Mouse (Mus musculus) cerebellum, postnatal 10 days (tissue): ENCODE measurements around the gene 1700001P01Rik.
A peak's percentile ranks its signal among the peaks of the same experiment; 100 is the strongest.
"Not testable (repeated sequence)": the region's sequence is repeated elsewhere in the genome, so short reads cannot be mapped to it uniquely, and the experiment has no call there.

Source experiments
- DNase-seq, 2 experiments: peaks; one replicate each; pipeline ENCODE4 v3.0.0; 2021; ENCODE audit warnings: mixed read lengths in 2 of 2

The 1700001P01Rik gene

DNA sequence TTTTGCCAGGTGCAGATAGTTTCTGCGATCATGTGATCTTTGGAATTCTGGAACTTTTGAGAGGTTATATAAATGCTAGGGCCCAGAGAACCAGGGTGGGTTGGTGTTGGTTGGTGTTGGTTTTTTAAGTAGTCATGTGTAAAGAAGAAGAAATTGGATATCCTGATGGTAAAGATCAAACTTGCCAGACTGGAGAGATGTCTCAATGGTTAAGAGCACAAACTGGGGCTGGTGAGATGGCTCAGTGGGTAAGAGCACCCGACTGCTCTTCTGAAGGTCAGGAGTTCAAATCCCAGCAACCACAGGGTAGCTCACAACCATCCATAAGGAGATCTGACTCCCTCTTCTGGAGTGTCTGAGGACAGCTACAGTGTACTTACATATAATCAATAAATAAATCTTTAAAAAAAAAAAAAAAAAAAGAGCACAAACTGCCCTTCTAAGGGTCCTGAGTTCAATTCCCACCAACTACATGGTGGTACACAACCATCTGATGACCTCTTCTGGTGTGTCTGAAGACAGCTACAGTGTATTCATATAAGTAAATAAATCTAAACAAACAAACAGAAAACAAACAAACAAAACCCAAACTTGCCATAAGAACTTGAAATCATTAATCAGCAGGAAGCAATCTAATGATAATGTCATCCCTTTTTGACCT is 15.2 kb upstream of the 1700001P01Rik start:
- not testable (repeated sequence) for DNase-seq

DNA sequence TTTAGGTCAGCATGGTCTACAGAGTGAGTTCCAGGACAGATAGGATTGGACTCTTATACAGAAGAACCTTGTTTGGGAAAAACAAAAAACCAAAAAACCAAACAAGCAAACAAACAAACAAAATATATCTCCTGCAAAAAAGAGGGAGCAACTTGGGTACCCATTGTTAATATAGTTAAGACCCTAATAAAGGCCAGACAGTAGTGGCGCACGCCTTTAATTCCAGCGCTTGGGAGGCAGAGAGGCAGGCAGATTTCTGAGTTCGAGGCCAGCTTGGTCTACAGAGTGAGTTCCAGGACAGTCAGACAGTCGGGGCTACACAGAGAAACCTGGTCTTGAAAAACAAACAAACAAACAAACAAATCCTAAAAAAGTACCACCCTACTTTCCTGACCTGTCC is 14.0 kb upstream of the 1700001P01Rik start:
- DNase-seq: no peak

DNA sequence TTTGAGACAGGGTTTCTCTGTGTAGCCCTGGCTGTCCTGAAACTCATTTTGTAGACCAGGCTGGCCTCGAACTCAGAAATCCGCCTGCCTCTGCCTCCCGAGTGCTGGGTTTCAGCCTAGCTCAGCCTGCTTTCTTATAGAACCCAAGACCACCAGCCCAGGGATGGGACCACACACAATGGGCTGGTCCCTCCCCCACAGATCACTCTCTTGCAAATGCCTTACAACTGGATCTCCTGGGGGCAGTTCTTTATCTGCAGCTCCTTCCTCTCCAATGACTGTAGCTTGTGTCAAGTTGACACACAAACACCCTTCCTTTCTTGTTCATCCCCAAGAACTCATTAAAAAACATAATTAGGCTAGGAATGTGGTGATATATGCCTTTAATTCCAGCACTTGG is 12.2 kb upstream of the 1700001P01Rik start:
- no peak for DNase-seq

GRCm38 (mm10) chr11:97782564-97782895 is 6.8 kb upstream of the 1700001P01Rik start:
- DNase-seq: no peak

GRCm38 (mm10) chr11:97781832-97782563 is 6.3 kb upstream of the 1700001P01Rik start, which contains the start of gene Rpl23:
Gene Rpl23 (minus strand): TSS chr11:97782437.
- DNase-seq: peak; percentile 100

- DNase-seq: no peak
Observed at GRCm38 (mm10) chr11:97781478-97781831, 5.7 kb upstream of the 1700001P01Rik start.

DNA sequence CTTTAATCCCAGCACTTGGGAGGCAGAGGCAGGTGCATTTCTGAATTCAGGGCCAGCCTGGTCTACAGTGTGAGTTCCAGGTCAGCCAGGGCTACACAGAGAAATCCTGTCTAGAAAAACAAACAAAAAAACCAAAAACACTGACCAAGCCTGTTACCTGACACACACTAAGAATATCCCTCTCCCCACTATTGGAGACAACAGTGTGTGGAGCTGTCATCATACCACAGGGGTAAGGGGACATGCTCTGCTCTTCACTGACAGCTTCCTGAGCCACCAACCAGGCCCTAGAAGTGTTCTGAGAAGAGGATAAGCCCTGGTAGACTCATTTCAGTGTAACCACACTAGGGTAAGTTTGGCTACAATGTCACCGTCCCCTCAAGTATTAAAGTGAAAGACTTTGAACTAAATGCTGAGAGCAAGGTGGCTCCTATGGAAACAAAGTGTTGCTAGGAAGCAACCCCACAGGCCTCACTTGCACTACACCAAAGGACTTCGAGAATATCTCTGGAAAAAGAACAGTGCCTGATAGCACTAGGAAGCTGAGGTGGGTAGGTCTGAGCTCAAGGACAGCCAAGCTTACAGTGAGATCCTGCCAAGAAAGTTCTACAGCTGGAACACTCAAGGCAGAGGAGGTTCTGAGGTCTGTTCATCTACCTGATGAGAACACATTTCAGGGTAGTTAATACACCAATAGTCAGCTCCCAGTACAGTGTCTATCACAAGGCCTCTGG is 4.4 kb upstream of the 1700001P01Rik start:
- no peak for DNase-seq

DNA sequence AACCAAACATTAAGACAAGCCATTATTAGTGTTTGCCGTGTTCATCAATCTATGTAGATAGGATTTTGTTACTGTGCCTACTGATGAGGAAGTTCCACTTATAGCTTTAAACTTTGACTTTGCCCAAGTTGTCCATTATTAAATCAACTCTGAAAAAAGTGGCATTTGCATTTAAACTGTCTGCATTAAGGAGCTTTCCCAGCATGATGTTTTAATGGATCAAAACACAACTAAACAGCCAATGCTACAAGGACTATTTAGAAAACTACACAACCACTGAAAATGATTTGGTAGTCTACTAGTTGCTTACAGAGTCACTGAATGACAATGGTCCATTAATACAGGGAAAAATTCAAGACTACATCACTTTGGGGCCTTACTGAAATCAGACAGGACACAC is 3.2 kb upstream of the 1700001P01Rik start:
- DNase-seq: no peak

GRCm38 (mm10) chr11:97777129-97777529 is 1.4 kb upstream of the 1700001P01Rik start:
- DNase-seq: peak; percentile 36 to 46

- no peak for DNase-seq
Observed at GRCm38 (mm10) chr11:97776497-97777128, 895 bp upstream of the 1700001P01Rik start.

- no peak for DNase-seq
Observed at GRCm38 (mm10) chr11:97775186-97775585, 532 bp downstream of the 1700001P01Rik start.

- DNase-seq: no peak
Observed at GRCm38 (mm10) chr11:97771410-97771809, 4.3 kb downstream of the 1700001P01Rik start.

DNA sequence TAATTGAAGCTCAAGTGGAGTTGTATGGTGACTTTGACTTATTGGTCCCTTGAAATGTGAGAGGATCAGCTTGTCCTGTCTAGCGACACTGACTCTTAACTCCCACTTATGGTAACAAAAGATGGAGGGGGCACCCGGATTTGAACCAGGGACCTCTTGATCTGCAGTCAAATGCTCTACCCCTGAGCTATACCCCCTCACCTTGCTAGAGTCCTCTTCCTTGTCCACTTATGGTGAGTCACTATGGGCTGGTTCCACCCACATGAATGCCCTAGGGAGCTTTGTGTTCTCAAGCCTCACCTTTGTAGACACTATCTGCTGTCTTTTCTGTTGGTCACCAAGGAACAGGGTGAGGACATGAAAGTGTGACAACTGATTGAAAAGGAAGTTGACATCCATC is 6.0 kb downstream of the 1700001P01Rik start:
- no peak for DNase-seq

DNA sequence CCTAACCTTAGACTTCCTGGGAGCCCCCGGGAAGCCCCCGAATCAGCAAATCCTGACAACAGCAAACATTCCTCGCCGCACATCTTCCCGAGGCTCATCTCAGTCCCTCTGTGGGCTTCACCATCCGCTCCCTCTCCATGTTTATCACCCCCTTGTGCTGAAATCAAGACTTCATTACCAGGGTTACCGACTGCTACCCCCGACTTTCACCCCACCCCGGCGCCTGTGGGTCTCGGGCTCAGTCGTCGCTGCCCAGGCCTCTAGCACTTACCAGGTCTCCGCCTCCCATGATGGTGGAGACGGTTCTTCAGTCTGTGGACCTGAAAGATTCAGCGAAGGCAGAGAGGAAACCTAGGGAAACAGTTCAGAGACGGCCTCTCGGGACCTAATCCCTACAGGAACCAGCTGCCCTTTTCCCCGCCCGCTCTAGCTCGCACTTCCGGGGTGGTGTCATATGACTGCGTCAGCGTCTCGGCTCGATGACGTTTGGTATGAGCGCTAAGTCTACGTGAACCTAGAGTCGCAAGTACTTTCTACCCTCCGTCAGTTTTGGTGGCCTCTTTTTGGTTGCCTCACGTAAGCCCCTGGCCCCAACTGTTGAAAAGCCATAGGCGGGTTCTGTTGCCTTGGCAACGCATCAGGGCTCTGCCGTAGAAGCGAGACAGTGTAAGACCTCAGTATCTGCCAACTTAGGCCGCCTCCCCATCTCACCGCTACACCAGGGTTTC is 9.4 kb downstream of the 1700001P01Rik start, which contains the start of gene Cwc25:
Cwc25 (minus strand) TSS at position 403 of the 728 bp plus-strand sequence.
- DNase-seq: peak; percentile 97 to 98

- no peak for DNase-seq
Observed at GRCm38 (mm10) chr11:97761638-97762037, 14.1 kb downstream of the 1700001P01Rik start.

- no peak for DNase-seq
Observed at GRCm38 (mm10) chr11:97758942-97759341, 16.8 kb downstream of the 1700001P01Rik start.

DNA sequence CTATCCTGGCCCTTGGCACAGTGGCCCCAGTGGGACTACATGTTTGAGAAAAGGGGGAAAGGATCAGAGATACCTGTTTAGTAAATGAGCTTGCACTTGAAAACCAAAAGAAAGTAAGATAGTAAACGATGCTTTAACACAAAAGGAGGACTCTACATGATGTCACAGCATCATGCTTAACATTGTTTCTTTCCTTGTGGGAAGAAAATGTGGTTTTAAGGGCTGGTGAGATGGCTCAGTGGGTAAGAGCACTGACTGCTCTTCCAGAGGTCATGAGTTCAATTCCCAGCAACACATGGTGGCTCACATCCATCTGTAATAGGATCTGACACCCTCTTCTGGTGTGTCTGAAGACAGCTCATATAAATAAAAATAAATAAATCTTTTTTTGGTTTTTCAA is 17.6 kb downstream of the 1700001P01Rik start:
- DNase-seq: no peak

DNA sequence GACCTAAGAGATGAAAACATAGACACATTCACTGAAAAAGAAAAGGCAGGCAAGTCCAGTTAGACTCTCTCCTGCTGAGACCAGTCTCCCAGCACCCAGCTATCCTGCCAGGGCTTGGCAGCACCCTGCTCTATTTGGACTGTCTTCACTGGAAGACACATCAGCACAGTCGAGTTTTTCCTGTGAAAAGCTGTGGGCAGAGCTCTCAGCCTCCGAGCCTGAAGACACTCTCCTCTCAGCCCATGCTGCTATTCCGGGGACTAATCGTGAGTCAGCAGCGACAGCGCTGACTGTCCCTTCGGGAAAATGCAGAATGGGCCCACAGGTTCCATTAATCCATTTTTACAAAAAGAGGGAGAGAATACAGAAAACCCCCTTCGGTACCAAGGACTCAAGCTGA is 22.4 kb downstream of the 1700001P01Rik start:
- DNase-seq: no peak

GRCm38 (mm10) chr11:97748496-97748895 is 27.2 kb downstream of the 1700001P01Rik start:
- DNase-seq: no peak

DNA sequence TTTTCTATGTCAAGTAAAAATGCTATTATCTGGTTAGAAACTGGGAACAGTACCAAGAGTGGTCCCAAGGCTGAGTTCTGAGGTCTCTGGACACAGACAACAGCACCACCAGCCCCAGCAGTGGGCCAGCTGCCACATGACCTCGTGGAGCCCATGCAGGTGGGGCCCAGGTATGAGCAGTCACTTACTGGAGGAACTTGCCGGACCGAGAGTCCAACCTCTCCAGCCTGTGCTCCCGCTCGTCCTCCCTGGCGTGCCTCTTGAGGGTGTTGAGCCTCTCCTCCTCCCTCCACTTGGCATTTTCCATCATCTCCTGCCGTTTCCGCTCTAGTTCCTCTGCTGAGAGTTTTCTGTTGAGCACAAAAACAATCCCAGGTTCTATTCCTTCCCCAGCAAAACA is 27.9 kb downstream of the 1700001P01Rik start:
- DNase-seq: no peak

GRCm38 (mm10) chr11:97745331-97745721 is 30.4 kb downstream of the 1700001P01Rik start:
- no peak for DNase-seq

DNA sequence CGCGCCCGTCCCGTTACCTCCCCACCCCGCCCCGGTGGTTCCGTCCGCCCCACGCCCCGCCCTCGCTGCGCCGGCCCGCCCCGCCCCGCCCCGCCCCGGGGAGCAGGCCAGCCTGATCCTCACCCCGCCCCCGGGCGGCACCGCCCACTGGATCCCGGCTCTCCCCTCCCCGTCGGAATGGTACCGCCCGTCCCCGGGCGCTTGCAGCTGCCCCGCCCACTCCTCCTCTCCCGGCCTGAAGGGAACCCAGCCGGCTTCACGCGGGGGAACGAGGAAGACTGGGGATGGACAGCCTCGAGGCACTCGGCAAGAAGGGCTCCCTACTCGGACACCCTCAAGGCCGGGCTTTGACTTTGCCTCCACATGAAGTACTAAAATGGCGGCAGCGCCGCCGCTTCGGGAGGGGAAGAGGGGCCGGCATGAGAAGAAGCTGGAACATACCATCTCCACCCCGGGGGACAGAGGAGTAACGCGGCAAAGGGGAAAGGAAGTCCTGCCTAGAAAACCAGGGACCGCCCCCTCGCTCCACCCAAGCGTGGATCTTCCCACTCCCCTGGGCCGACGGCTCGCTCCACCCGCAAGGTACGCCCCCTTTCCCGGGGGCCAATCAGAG is 30.9 kb downstream of the 1700001P01Rik start:
- DNase-seq: peak; percentile 99 to 100
